Comparison of ENCODE assay signal across 12 mouse cellular contexts in genomic region chr7:92959758-92960157, GRCm38 (mm10).
"Had no signal": no experiment of that assay in that cellular context is flagged by ENCODE, and none has a peak within 500 bp of the region (broad histone marks: within the 10 kb centered on the region; RNA-seq: fewer than 3 reads in every experiment).

No protein-coding gene starts in this region.

- H3K4me2 ChIP-seq: intestine, embryonic 15.5 days; limb, embryonic 15.5 days; liver, embryonic 12.5 days; midbrain, embryonic 13.5 days; neural tube, embryonic 15.5 days had no signal

- H3K27me3 ChIP-seq: intestine, embryonic 15.5 days; limb, embryonic 15.5 days; liver, embryonic 12.5 days; midbrain, embryonic 13.5 days; neural tube, embryonic 15.5 days had no signal

- H3K36me3 ChIP-seq: intestine, embryonic 15.5 days; limb, embryonic 15.5 days; liver, embryonic 12.5 days; midbrain, embryonic 13.5 days; neural tube, embryonic 15.5 days had no signal

- H3K27ac ChIP-seq: intestine, embryonic 15.5 days; layer of hippocampus, adult 2 months; limb, embryonic 15.5 days; liver, embryonic 12.5 days; midbrain, embryonic 13.5 days; neural tube, embryonic 15.5 days had no signal

- H3K9ac ChIP-seq: intestine, embryonic 15.5 days; limb, embryonic 15.5 days; liver, embryonic 12.5 days; midbrain, embryonic 13.5 days; neural tube, embryonic 15.5 days had no signal

- ATAC-seq: intestine, embryonic 15.5 days; liver, embryonic 12.5 days; midbrain, embryonic 13.5 days had no signal

- H3K9me3 ChIP-seq: intestine, embryonic 15.5 days; limb, embryonic 15.5 days; liver, embryonic 12.5 days; midbrain, embryonic 13.5 days; neural tube, embryonic 15.5 days had no signal

- DNase-seq: kidney, adult 2 months; kidney, postnatal 4 days; right cerebral cortex, adult 18-20 months; right cerebral cortex, postnatal 25 days; thymus, postnatal 4 days had no signal

- H3K4me1 ChIP-seq: intestine, embryonic 15.5 days; limb, embryonic 15.5 days; liver, embryonic 12.5 days; midbrain, embryonic 13.5 days; neural tube, embryonic 15.5 days had no signal

- H3K4me3 ChIP-seq: intestine, embryonic 15.5 days; layer of hippocampus, adult 2 months; limb, embryonic 15.5 days; liver, embryonic 12.5 days; midbrain, embryonic 13.5 days; myocyte; neural tube, embryonic 15.5 days had no signal
